Mouse (Mus musculus) layer of hippocampus, adult 2 months (tissue): ENCODE data around the gene Casp8. TPM values are rescaled to one million over a fixed set of nuclear protein-coding genes. Genes with fewer than 3 reads are reported as not detected.
A peak's percentile ranks its signal among the peaks of the same experiment; 100 is the strongest.
"Not testable (repeated sequence)": the region's sequence is repeated elsewhere in the genome, so short reads cannot be mapped to it uniquely, and the experiment has no call there.

Experiments
- DNase-seq, 2 experiments: peaks; one replicate each; pipeline ENCODE4 v3.0.0; 2022; ENCODE audit warnings: low spot score in 2 of 2
- H3K27ac ChIP-seq: fragments of 200-600 bp; 2 replicates; pipeline ENCODE4 v1.8.1; 2022
- H3K4me3 ChIP-seq: fragments of 200-600 bp; 2 replicates; pipeline ENCODE4 v1.8.1; 2022; ENCODE audit warnings: mild to moderate bottlenecking
- CTCF ChIP-seq: fragments of 200-600 bp; conservative IDR thresholded peaks from 2 replicates; pipeline ENCODE4 v1.8.1; 2022; ENCODE audit warnings: antibody characterized with exemption, mild to moderate bottlenecking, moderate library complexity
- total RNA-seq, 2 experiments: library from RNA; stranded (reverse); gene quantifications; 2 replicates each; pipeline ENCODE4 v1.2.3; 2021

Casp8 gene
- total RNA-seq, 2 experiments from 2014 or later, result 1.9 to 2.1 TPM

- Histone ChIP-seq H3K27ac (no peak overlapping the region), H3K4me3 (no peak overlapping the region)
- no peak for DNase-seq
- TF ChIP-seq CTCF, result no peak
Observed at GRCm38 (mm10) chr1:58775361-58775760, 19.8 kb upstream of the Casp8 start.

- H3K4me3 ChIP-seq, result no peak overlapping the region
- TF ChIP-seq CTCF, result no peak
- no peak for DNase-seq
- no peak overlapping the region for H3K27ac ChIP-seq
Observed at GRCm38 (mm10) chr1:58777583-58777982, 17.6 kb upstream of the Casp8 start.

DNA sequence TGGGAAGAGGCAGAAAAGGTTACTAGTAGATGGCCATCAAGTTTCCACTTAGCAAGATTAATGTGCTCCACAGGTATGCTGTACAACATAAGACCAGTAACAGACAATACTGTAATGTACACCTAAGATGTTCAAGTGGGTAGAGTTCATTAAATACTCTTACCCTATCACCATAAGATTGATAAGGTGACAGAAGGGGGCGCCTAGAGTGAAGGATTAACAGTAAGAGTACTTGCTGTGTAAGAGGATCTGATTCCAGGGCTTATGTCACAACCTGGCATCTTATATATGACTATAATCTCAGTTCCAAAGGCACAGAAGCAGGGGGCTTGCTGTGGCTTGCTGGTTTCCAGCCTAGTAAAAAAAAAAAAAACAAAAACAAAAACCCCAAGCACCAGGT lies 16.9 kb upstream of the Casp8 start:
- no peak overlapping the region for H3K27ac ChIP-seq
- no peak for DNase-seq
- no peak overlapping the region for H3K4me3 ChIP-seq
- TF ChIP-seq CTCF, result peak; percentile 29

DNA sequence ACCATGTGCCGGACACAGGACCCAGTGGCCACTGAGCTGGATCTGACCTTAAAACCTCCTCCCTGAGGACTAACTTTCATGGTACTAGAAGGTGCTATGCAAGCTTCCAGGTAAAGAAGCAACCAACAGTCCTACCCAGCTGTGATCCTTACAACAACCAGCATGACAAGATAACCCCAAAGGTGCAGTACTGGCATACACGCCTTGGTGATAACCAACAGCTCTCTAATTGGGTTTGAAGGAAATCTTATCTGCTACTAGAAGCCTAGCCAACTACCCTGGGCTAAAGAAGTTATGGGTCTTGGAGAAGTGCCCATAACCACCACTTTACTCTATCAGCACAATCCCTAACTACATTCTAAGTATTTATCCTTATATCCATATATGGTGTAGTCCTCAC lies 8.9 kb upstream of the Casp8 start:
- Histone ChIP-seq H3K27ac (no peak overlapping the region), H3K4me3 (no peak overlapping the region)
- TF ChIP-seq CTCF, result no peak
- no peak for DNase-seq

DNA sequence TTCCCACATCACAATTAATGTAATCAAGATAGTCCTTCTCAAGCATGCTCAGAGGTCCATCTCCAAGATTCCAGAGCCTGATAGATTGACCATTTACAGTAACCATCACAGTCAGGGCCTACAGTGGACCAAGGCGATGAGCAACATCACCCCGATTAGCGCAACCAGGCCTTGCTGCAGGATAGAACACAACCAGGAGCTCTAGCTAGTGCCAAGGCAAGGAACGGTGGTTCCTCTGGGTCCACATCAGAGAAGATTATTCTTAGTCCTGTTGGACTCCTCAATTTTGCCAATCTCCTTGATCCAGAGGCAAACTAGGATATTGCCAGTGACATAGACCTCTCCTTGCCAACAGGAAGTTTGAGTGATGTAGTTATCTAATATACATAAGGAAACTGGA lies 6.8 kb upstream of the Casp8 start:
- no peak overlapping the region for H3K4me3 ChIP-seq
- no peak for DNase-seq
- no peak for TF ChIP-seq CTCF
- no peak overlapping the region for H3K27ac ChIP-seq

GRCm38 (mm10) chr1:58794705-58795104 lies 469 bp upstream of the Casp8 start:
- Histone ChIP-seq H3K27ac (no peak overlapping the region), H3K4me3 (no peak overlapping the region)
- TF ChIP-seq CTCF, result no peak
- no peak for DNase-seq

DNA sequence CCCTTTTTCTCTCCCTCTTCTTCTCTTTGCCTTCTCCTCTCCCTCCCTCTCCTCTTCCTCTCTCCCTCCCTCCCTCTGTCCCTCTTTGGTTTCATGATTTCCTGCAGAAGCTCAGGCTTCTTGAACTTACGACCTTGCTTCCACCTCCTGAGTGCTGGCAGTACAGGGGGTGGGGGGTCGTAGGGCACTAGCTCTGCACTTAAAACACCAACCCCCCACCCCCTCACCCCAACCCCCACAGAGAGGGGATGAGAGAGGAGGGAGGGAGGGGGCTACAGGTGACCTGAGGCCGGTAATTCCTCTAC lies 837 bp downstream of the Casp8 start:
- Histone ChIP-seq H3K4me3 (peak overlapping the region; percentile 54), H3K27ac (peak overlapping the region; percentile 72)
- TF ChIP-seq CTCF, result no peak
- no peak for DNase-seq

GRCm38 (mm10) chr1:58796853-58797252 lies 1.7 kb downstream of the Casp8 start:
- Histone ChIP-seq H3K4me3 (no peak overlapping the region), H3K27ac (no peak overlapping the region)
- no peak for DNase-seq
- TF ChIP-seq CTCF, result no peak

GRCm38 (mm10) chr1:58797370-58797769 lies 2.2 kb downstream of the Casp8 start:
- no peak overlapping the region for H3K4me3 ChIP-seq
- H3K27ac ChIP-seq, result no peak overlapping the region
- no peak for DNase-seq
- TF ChIP-seq CTCF, result no peak

- Histone ChIP-seq H3K27ac (no peak overlapping the region), H3K4me3 (no peak overlapping the region)
- no peak for TF ChIP-seq CTCF
- no peak for DNase-seq
Observed at GRCm38 (mm10) chr1:58798911-58799310, 3.7 kb downstream of the Casp8 start.

- DNase-seq, H3K4me3 ChIP-seq, H3K27ac ChIP-seq: not testable (repeated sequence)
Observed at GRCm38 (mm10) chr1:58800644-58801043, 5.5 kb downstream of the Casp8 start.

GRCm38 (mm10) chr1:58801558-58802285 lies 6.5 kb downstream of the Casp8 start:
- DNase-seq, result no peak
- TF ChIP-seq CTCF, result no peak
- peak overlapping the region; percentile 44; the same call in 1 of the 2 replicates for H3K27ac ChIP-seq
- no peak overlapping the region; the same call in 1 of the 2 replicates for H3K4me3 ChIP-seq

GRCm38 (mm10) chr1:58802322-58803273 lies 7.4 kb downstream of the Casp8 start:
- peak overlapping the region; percentile 44; the same call in 1 of the 2 replicates for H3K27ac ChIP-seq
- peak overlapping the region; percentile 29 for H3K4me3 ChIP-seq
- no peak for DNase-seq
- TF ChIP-seq CTCF, result peak; percentile 68

DNA sequence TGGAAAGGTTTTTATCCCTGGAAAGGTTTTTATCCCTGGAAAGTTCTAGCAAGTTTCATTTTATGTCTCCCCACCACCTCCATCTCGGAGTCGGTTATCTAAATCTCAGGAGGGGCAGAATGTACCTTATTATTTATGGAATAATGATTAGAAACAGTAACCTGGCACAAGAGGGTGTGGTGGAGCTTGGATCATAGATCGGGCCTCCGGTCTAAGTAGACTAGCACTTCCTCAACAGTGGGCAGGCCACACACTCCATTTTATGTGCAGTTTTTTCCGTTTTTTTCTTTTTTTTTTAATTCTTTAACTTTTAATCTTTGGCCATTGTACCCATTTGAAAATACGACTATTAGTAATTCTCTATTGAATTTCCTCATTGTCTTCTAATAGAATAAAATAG lies 8.4 kb downstream of the Casp8 start:
- Histone ChIP-seq H3K4me3 (peak overlapping the region; percentile 29; the same call in 1 of the 2 replicates), H3K27ac (peak overlapping the region; percentile 44; the same call in 1 of the 2 replicates)
- no peak for DNase-seq
- no peak for TF ChIP-seq CTCF
